Mouse (Mus musculus): ENCODE measurements at regions not wholly inside any gene's neighbourhood (a gene's known extent, or its start where the extent isn't known, plus 50 kb on each side); places are given as distances from the start of the nearest gene placed in this dataset.

DNA sequence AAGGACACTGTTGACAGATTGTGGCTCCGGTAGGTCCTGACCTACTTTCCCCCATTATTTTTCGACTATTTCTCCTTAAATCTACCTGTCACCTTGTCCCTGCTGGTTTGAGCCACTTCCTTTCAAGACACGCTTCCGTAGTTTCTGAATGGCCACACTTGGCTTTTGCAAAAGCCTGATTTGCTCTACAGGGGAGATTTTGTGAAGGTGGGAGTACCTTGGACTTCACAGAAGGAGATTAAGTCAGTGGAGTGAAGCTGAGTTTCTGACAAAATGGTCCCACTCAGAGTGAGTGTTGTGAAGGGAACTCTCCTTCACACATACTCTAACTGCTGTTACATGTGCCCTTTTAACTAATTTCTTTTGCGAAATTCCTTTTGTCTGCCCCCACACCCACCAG is 157.0 kb upstream of the 4931417E11Rik start:
- 81% methylated on average over 5 of the region's 5 CpGs for WGBS

DNA sequence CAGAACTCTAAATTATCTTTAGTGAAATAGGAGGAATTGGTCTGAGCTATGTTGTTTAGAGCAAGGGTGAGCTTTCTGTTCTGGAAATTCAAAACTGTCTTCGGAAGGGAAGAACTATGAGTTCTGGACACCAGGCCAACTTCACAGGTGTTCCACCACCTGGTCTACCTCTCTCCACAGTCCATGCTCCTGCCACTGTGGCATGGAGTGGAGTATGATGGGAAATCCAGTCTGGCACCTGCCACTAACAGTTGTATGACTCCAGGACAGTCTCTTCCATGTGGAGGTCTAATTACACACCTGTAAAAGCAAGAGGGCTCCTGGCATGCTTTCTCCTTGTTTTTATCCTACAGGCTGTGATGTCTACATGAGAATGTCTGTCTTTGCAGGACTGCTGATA is 154.7 kb upstream of the 4931417E11Rik start:
- no peak overlapping the region for H3K27ac ChIP-seq (replicated peaks)
- WGBS: 69% methylated on average over 1 of the region's 1 CpGs

More for the DNA sequence above, 157.0 kb upstream of the 4931417E11Rik start:
- no peak overlapping the region for H3K27ac ChIP-seq (replicated peaks)
- no peak for TF ChIP-seq EP300 (optimal IDR thresholded peaks at IDR 0.05)
- no peak for TF ChIP-seq CTCF (IDR thresholded peaks at IDR 0.05; ENCODE audit: low read depth)
- no peaks in the 10 kb centered on the region for H3K27me3 ChIP-seq (ENCODE audit: control insufficient read depth, insufficient read depth, low read length)
- H3K4me1 ChIP-seq (replicated peaks; ENCODE audit: control insufficient read depth, insufficient read depth): no peaks in the 10 kb centered on the region
- ATAC-seq (ENCODE audit: low FRiP score, low TSS enrichment) (no peak), DNase-seq (ENCODE audit: low spot score) (no peak)
- no peak overlapping the region for H3K4me2 ChIP-seq (replicated peaks; ENCODE audit: low read depth)
- no peak overlapping the region for H3K4me3 ChIP-seq (ENCODE audit: low read depth, low read length)
- H3K36me3 ChIP-seq (ENCODE audit: control insufficient read depth, insufficient read depth, low read length): no peaks in the 10 kb centered on the region
- no peak overlapping the region for H3K9ac ChIP-seq (ENCODE audit: low read length)
- no peaks in the 10 kb centered on the region for H3K9me3 ChIP-seq (ENCODE audit: control insufficient read depth, low read length)

GRCm38 (mm10) chr6:73621839-73622426 is 152.5 kb upstream of the 4931417E11Rik start:
- Histone ChIP-seq H3K9ac (ENCODE audit: low read length) (no peak overlapping the region), H3K27me3 (ENCODE audit: control insufficient read depth, insufficient read depth, low read length) (no peaks in the 10 kb centered on the region), H3K4me3 (ENCODE audit: low read depth, low read length) (no peak overlapping the region), H3K4me2 (replicated peaks; ENCODE audit: low read depth) (no peak overlapping the region), H3K36me3 (ENCODE audit: control insufficient read depth, insufficient read depth, low read length) (no peaks in the 10 kb centered on the region), H3K4me1 (replicated peaks; ENCODE audit: control insufficient read depth, insufficient read depth) (no peaks in the 10 kb centered on the region), H3K9me3 (ENCODE audit: control insufficient read depth, low read length) (no peaks in the 10 kb centered on the region), H3K27ac (replicated peaks) (no peak overlapping the region)
- no peak for DNase-seq (ENCODE audit: low spot score)
- no peak for ATAC-seq (ENCODE audit: low FRiP score, low TSS enrichment)
- 77% methylated on average over 4 of the region's 4 CpGs for WGBS
- TF ChIP-seq CTCF (IDR thresholded peaks at IDR 0.05; ENCODE audit: low read depth): no peak
- no peak for TF ChIP-seq EP300 (optimal IDR thresholded peaks at IDR 0.05)

More for the DNA sequence above, 154.7 kb upstream of the 4931417E11Rik start:
- Histone ChIP-seq H3K9ac (ENCODE audit: low read length) (no peak overlapping the region), H3K9me3 (ENCODE audit: control insufficient read depth, low read length) (no peaks in the 10 kb centered on the region), H3K4me2 (replicated peaks; ENCODE audit: low read depth) (no peak overlapping the region), H3K36me3 (ENCODE audit: control insufficient read depth, insufficient read depth, low read length) (no peaks in the 10 kb centered on the region), H3K4me3 (ENCODE audit: low read depth, low read length) (no peak overlapping the region), H3K4me1 (replicated peaks; ENCODE audit: control insufficient read depth, insufficient read depth) (no peaks in the 10 kb centered on the region), H3K27me3 (ENCODE audit: control insufficient read depth, insufficient read depth, low read length) (no peaks in the 10 kb centered on the region)
- no peak for TF ChIP-seq CTCF (IDR thresholded peaks at IDR 0.05; ENCODE audit: low read depth)
- no peak for TF ChIP-seq EP300 (optimal IDR thresholded peaks at IDR 0.05)
- no peak for ATAC-seq (ENCODE audit: low FRiP score, low TSS enrichment)
- DNase-seq (ENCODE audit: low spot score): no peak

GRCm38 (mm10) chr6:73612266-73612665 is 142.8 kb upstream of the 4931417E11Rik start:
- TF ChIP-seq EP300 (optimal IDR thresholded peaks at IDR 0.05): no peak
- TF ChIP-seq CTCF (IDR thresholded peaks at IDR 0.05; ENCODE audit: low read depth): no peak
- Histone ChIP-seq H3K27me3 (ENCODE audit: control insufficient read depth, insufficient read depth, low read length) (no peaks in the 10 kb centered on the region), H3K9ac (ENCODE audit: low read length) (no peak overlapping the region), H3K36me3 (ENCODE audit: control insufficient read depth, insufficient read depth, low read length) (no peaks in the 10 kb centered on the region), H3K4me2 (replicated peaks; ENCODE audit: low read depth) (no peak overlapping the region), H3K4me3 (ENCODE audit: low read depth, low read length) (no peak overlapping the region), H3K4me1 (replicated peaks; ENCODE audit: control insufficient read depth, insufficient read depth) (no peaks in the 10 kb centered on the region), H3K27ac (replicated peaks) (no peak overlapping the region), H3K9me3 (ENCODE audit: control insufficient read depth, low read length) (no peaks in the 10 kb centered on the region)
- ATAC-seq (ENCODE audit: low FRiP score, low TSS enrichment) (no peak), DNase-seq (ENCODE audit: low spot score) (no peak)
- WGBS: 63% methylated on average over 3 of the region's 3 CpGs

DNA sequence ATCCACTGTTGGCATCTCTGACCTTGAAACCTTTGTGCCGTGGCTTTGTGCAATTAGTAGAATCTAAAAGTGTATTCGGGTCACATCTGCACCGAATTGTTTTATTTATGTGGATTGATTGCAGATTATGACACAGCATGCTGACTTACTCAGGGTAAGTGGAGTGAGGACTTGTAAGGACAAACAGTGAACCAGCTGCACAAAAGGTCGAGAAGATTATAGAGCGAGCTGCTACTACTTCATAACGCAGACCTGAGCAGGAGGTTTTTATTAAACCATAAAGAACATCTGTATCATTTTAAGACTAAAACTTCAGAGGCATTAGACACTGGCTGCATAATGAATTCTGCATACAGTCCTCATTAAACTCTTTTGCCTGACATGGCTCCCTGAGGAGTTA is 142.4 kb upstream of the 4931417E11Rik start:
- TF ChIP-seq EP300 (optimal IDR thresholded peaks at IDR 0.05) (no peak), CTCF (IDR thresholded peaks at IDR 0.05; ENCODE audit: low read depth) (no peak)
- ATAC-seq (ENCODE audit: low FRiP score, low TSS enrichment) (no peak), DNase-seq (ENCODE audit: low spot score) (no peak)
- Histone ChIP-seq H3K36me3 (ENCODE audit: control insufficient read depth, insufficient read depth, low read length) (no peaks in the 10 kb centered on the region), H3K4me1 (replicated peaks; ENCODE audit: control insufficient read depth, insufficient read depth) (no peaks in the 10 kb centered on the region), H3K4me3 (ENCODE audit: low read depth, low read length) (no peak overlapping the region), H3K27ac (replicated peaks) (no peak overlapping the region), H3K9ac (ENCODE audit: low read length) (no peak overlapping the region), H3K9me3 (ENCODE audit: control insufficient read depth, low read length) (no peaks in the 10 kb centered on the region), H3K4me2 (replicated peaks; ENCODE audit: low read depth) (no peak overlapping the region), H3K27me3 (ENCODE audit: control insufficient read depth, insufficient read depth, low read length) (no peaks in the 10 kb centered on the region)
- WGBS: 54% methylated on average over 6 of the region's 6 CpGs

GRCm38 (mm10) chr6:73610048-73610624 is 140.7 kb upstream of the 4931417E11Rik start:
- H3K4me1 ChIP-seq (replicated peaks; ENCODE audit: control insufficient read depth, insufficient read depth): no peaks in the 10 kb centered on the region
- WGBS: 64% methylated on average over 2 of the region's 2 CpGs
- H3K4me3 ChIP-seq (ENCODE audit: low read depth, low read length): no peak overlapping the region
- TF ChIP-seq EP300 (optimal IDR thresholded peaks at IDR 0.05): no peak
- no peak for TF ChIP-seq CTCF (IDR thresholded peaks at IDR 0.05; ENCODE audit: low read depth)
- no peak overlapping the region for H3K9ac ChIP-seq (ENCODE audit: low read length)
- no peaks in the 10 kb centered on the region for H3K36me3 ChIP-seq (ENCODE audit: control insufficient read depth, insufficient read depth, low read length)
- H3K4me2 ChIP-seq (replicated peaks; ENCODE audit: low read depth): no peak overlapping the region
- ATAC-seq (ENCODE audit: low FRiP score, low TSS enrichment) (no peak), DNase-seq (ENCODE audit: low spot score) (no peak)
- H3K27me3 ChIP-seq (ENCODE audit: control insufficient read depth, insufficient read depth, low read length): no peaks in the 10 kb centered on the region
- H3K9me3 ChIP-seq (ENCODE audit: control insufficient read depth, low read length): no peaks in the 10 kb centered on the region
- no peak overlapping the region for H3K27ac ChIP-seq (replicated peaks)

All from stomach, postnatal 0 days (tissue).